Mouse (Mus musculus) lung, postnatal 0 days (tissue): ENCODE results near the gene Capn10.

Experiments
- CTCF ChIP-seq: IDR thresholded peaks from 2 replicates; pipeline ENCODE4 v1.5.1; 2016; ENCODE audit warnings: antibody characterized with exemption, mild to moderate bottlenecking
- EP300 ChIP-seq: IDR thresholded peaks from 2 replicates; pipeline ENCODE4 v1.6.1; 2016; ENCODE audit warnings: antibody characterized with exemption, mild to moderate bottlenecking, control low read depth

GRCm38 (mm10) chr1:92914239-92914638 lies 19.9 kb upstream of the Capn10 start:
- TF ChIP-seq CTCF (no peak), EP300 (no peak)
